Mouse (Mus musculus) CH12.LX (cell line): ENCODE data around the gene Rilpl1. TPM values are rescaled to one million over a fixed set of nuclear protein-coding genes. Genes with fewer than 3 reads are reported as not detected.

ENCODE experiments used
- DNase-seq: peaks from one replicate; pipeline ENCODE4 v3.0.0-alpha.2; 2013; ENCODE audit errors: extremely low read depth
- H3K27ac ChIP-seq: 2 replicates; pipeline ENCODE4 v1.5.1; 2012; ENCODE audit warnings: low read depth, mild to moderate bottlenecking, control low read depth, moderate library complexity; ENCODE audit not compliant: insufficient read depth
- H3K27me3 ChIP-seq: replicated peaks from 2 replicates; pipeline ENCODE3; 2012; ENCODE audit warnings: inconsistent platforms
- H3K36me3 ChIP-seq, 2 experiments: replicated peaks in 1 of 2; 2 replicates each; pipeline versions ENCODE3 to v1.6.1; 2012; ENCODE audit warnings: inconsistent platforms in 1 of 2, low read length in 1 of 2, mild to moderate bottlenecking in 1 of 2, mixed read lengths in 1 of 2, moderate library complexity in 1 of 2; ENCODE audit not compliant: control insufficient read depth in 1 of 2, insufficient read depth in 1 of 2
- H3K4me1 ChIP-seq, 2 experiments: 2 replicates each; pipeline ENCODE4 v1.6.1; 2012; ENCODE audit warnings: inconsistent platforms in 1 of 2, moderate library complexity in 1 of 2; ENCODE audit not compliant: insufficient read depth in 2 of 2, control insufficient read depth in 1 of 2
- H3K4me2 ChIP-seq: 2 replicates; pipeline ENCODE4 v1.6.1; 2012; ENCODE audit warnings: low read depth, mild to moderate bottlenecking, control low read depth; ENCODE audit not compliant: poor library complexity, insufficient read depth, severe bottlenecking
- H3K4me3 ChIP-seq, 3 experiments: fragments of 150-350 bp in 1 of 3; sonication (generic) in 1 of 3; replicated peaks in 1 of 3; 2 replicates each; pipeline versions ENCODE3 to v1.5.1; 2011 to 2012; ENCODE audit warnings: low read depth in 2 of 3, low read length in 2 of 3, mild to moderate bottlenecking in 2 of 3, moderate library complexity in 2 of 3, control low read depth in 1 of 3, improper control_type of control experiment in 1 of 3, inconsistent platforms in 1 of 3, mixed read lengths in 1 of 3; ENCODE audit not compliant: poor library complexity in 1 of 3
- H3K79me2 ChIP-seq: replicated peaks from 2 replicates; pipeline ENCODE4 v1.6.1; 2012; ENCODE audit warnings: mild to moderate bottlenecking, moderate library complexity; ENCODE audit not compliant: control insufficient read depth, poor library complexity, insufficient read depth, severe bottlenecking; ENCODE audit errors: extremely low read depth
- H3K9ac ChIP-seq: 2 replicates; pipeline ENCODE4 v1.6.1; 2012; ENCODE audit warnings: low read depth, mild to moderate bottlenecking, control low read depth, moderate library complexity; ENCODE audit not compliant: insufficient read depth
- H3K9me3 ChIP-seq: replicated peaks from 2 replicates; pipeline ENCODE3; 2012; ENCODE audit warnings: low read length, inconsistent platforms, mixed read lengths
- BHLHE40 ChIP-seq: IDR thresholded peaks from 2 replicates; pipeline ENCODE4 v1.6.1; 2011; ENCODE audit warnings: mild to moderate bottlenecking, low read depth, low read length, improper control_type of control experiment
- CHD2 ChIP-seq: IDR thresholded peaks from 2 replicates; pipeline ENCODE4 v1.6.1; 2011; ENCODE audit warnings: low read length, improper control_type of control experiment
- CTCF ChIP-seq, 2 experiments: IDR thresholded peaks in 1 of 2; conservative IDR thresholded peaks in 1 of 2; 2 replicates each; pipeline ENCODE4 v1.5.1; 2011 to 2012; ENCODE audit warnings: low read depth in 2 of 2, low read length in 2 of 2, improper control_type of control experiment in 1 of 2, inconsistent platforms in 1 of 2, mild to moderate bottlenecking in 1 of 2, moderate library complexity in 1 of 2
- EP300 ChIP-seq: IDR thresholded peaks from 2 replicates; pipeline ENCODE4 v1.6.1; 2011; ENCODE audit warnings: low read length, improper control_type of control experiment
- ETS1 ChIP-seq: conservative IDR thresholded peaks from 2 replicates; pipeline ENCODE4 v1.6.1; 2012; ENCODE audit warnings: low read depth, mild to moderate bottlenecking, inconsistent platforms, low read length, improper control_type of control experiment, moderate library complexity
- HCFC1 ChIP-seq: IDR thresholded peaks from 2 replicates; pipeline ENCODE4 v1.6.1; 2012; ENCODE audit warnings: low read depth, mild to moderate bottlenecking, inconsistent platforms, low read length, improper control_type of control experiment
- JUND ChIP-seq: conservative IDR thresholded peaks from 2 replicates; pipeline ENCODE4 v1.6.1; 2011; ENCODE audit warnings: low read depth, low read length, improper control_type of control experiment
- KAT2A ChIP-seq: IDR thresholded peaks from 2 replicates; pipeline ENCODE4 v1.6.1; 2012; ENCODE audit warnings: low read length, improper control_type of control experiment, inconsistent platforms; ENCODE audit not compliant: insufficient replicate concordance
- MAFK ChIP-seq: IDR thresholded peaks from 2 replicates; pipeline ENCODE4 v1.6.1; 2011; ENCODE audit warnings: low read length, improper control_type of control experiment; ENCODE audit not compliant: insufficient replicate concordance
- MAX ChIP-seq: IDR thresholded peaks from 2 replicates; pipeline ENCODE4 v1.6.1; 2011; ENCODE audit warnings: low read length, improper control_type of control experiment
- MAZ ChIP-seq: IDR thresholded peaks from 2 replicates; pipeline ENCODE4 v1.6.1; 2012; ENCODE audit warnings: low read depth, mild to moderate bottlenecking, inconsistent platforms, low read length, improper control_type of control experiment, moderate library complexity
- MEF2A ChIP-seq: IDR thresholded peaks from 2 replicates; pipeline ENCODE4 v1.6.1; 2014; ENCODE audit warnings: low read depth, mild to moderate bottlenecking, inconsistent platforms, low read length, improper control_type of control experiment, borderline replicate concordance
- MXI1 ChIP-seq: IDR thresholded peaks from 2 replicates; pipeline ENCODE4 v1.6.1; 2011; ENCODE audit warnings: mild to moderate bottlenecking, low read depth, low read length, improper control_type of control experiment
- NELFE ChIP-seq: IDR thresholded peaks from 2 replicates; pipeline ENCODE4 v1.6.1; 2011; ENCODE audit warnings: low read depth, low read length, improper control_type of control experiment
- POLR2A ChIP-seq: IDR thresholded peaks from 2 replicates; pipeline ENCODE4 v1.6.1; 2011; ENCODE audit warnings: low read depth, mild to moderate bottlenecking, improper control_type of control experiment, low read length
- RAD21 ChIP-seq: IDR thresholded peaks from 2 replicates; pipeline ENCODE4 v1.6.1; 2011; ENCODE audit warnings: low read depth, mild to moderate bottlenecking, low read length, improper control_type of control experiment, moderate library complexity
- SIN3A ChIP-seq: IDR thresholded peaks from 2 replicates; pipeline ENCODE4 v1.6.1; 2012; ENCODE audit warnings: low read length, improper control_type of control experiment, inconsistent platforms
- TBP ChIP-seq: conservative IDR thresholded peaks from 2 replicates; pipeline ENCODE4 v1.6.1; 2011; ENCODE audit warnings: low read depth, low read length, improper control_type of control experiment
- TCF12 ChIP-seq: IDR thresholded peaks from 2 replicates; pipeline ENCODE4 v1.6.1; 2014; ENCODE audit warnings: low read depth, mild to moderate bottlenecking, inconsistent platforms, low read length, improper control_type of control experiment
- USF2 ChIP-seq: conservative IDR thresholded peaks from 2 replicates; pipeline ENCODE4 v1.6.1; 2011; ENCODE audit warnings: low read depth, low read length, improper control_type of control experiment
- ZC3H11A ChIP-seq: IDR thresholded peaks from 2 replicates; pipeline ENCODE4 v1.6.1; 2012; ENCODE audit warnings: low read depth, mild to moderate bottlenecking, inconsistent platforms, low read length, improper control_type of control experiment
- ZKSCAN1 ChIP-seq: IDR thresholded peaks from 2 replicates; pipeline ENCODE4 v1.6.1; 2012; ENCODE audit warnings: low read depth, inconsistent platforms, low read length, improper control_type of control experiment, borderline replicate concordance
- dilution Hi-C: fragments of 300-500 bp; cut with MboI; formaldehyde crosslinking; loops from 2 replicates; pipeline ENCODE4 v1.14.3; 2020; ENCODE audit warnings: low sequenced_read_pairs; ENCODE audit not compliant: extremely low pct_unique_long_range_greater_than_20kb, extremely low pct_ligation_motif_present
- in situ Hi-C: fragments of 300-500 bp; cut with MboI; formaldehyde crosslinking; loops from 3 replicates; pipeline ENCODE4 v1.14.3; 2019; ENCODE audit warnings: low sequenced_read_pairs, low pct_ligation_motif_present, low pct_unique_long_range_greater_than_20kb, mixed read lengths
- polyA plus RNA-seq: library from polyadenylated mRNA; unstranded; fragments of >175 nt; gene quantifications from 2 replicates; pipeline ENCODE4 v1.2.1, GENCODE M21; 2012; ENCODE audit warnings: low read depth; ENCODE audit not compliant: insufficient read length
- total RNA-seq, 2 experiments: library from RNA; depleted of rRNA; stranded (reverse); fragments of 300-350 nt in 1 of 2; fragments of >200 nt in 1 of 2; gene quantifications; 2 replicates each; pipeline ENCODE4 v1.2.3; 2012 to 2014

The Rilpl1 gene
- total and polyA plus RNA-seq, 3 experiments, result 3.1 to 5.7 (median 5.4) TPM

GRCm38 (mm10) chr5:124510536-124511050 is 20.6 kb downstream of the Rilpl1 start:
- no peaks in the 10 kb centered on the region for H3K9me3 ChIP-seq
- in situ Hi-C loops, result no loop called here
- no peaks in the 10 kb centered on the region for H3K27me3 ChIP-seq
- H3K36me3 ChIP-seq, result peaks cover 5 to 25% of the 10 kb centered on the region in 2 experiments
- H3K27ac ChIP-seq, result no peak overlapping the region
- H3K79me2 ChIP-seq, result no peaks in the 10 kb centered on the region
- dilution Hi-C loops, result no loop called here
- TF ChIP-seq MEF2A (no peak), CTCF (conservative IDR thresholded peaks at IDR 0.05 in 1 of 2, IDR thresholded peaks at IDR 0.05 in 1 of 2; ENCODE audit: low read depth in 2 of 2, low read length in 2 of 2) (no peak), JUND (no peak), POLR2A (no peak), BHLHE40 (no peak), MXI1 (no peak), TBP (no peak), SIN3A (no peak), MAX (no peak), MAFK (no peak), CHD2 (no peak), ETS1 (no peak), EP300 (no peak), MAZ (no peak), HCFC1 (no peak), TCF12 (no peak), USF2 (no peak), ZKSCAN1 (no peak), KAT2A (no peak)
- peaks cover 10 to 23% of the 10 kb centered on the region in 2 experiments for H3K4me1 ChIP-seq
- no peak overlapping the region for H3K4me3 ChIP-seq
- no peak overlapping the region for H3K4me2 ChIP-seq
- H3K9ac ChIP-seq, result no peak overlapping the region
- DNase-seq, result no peak

DNA sequence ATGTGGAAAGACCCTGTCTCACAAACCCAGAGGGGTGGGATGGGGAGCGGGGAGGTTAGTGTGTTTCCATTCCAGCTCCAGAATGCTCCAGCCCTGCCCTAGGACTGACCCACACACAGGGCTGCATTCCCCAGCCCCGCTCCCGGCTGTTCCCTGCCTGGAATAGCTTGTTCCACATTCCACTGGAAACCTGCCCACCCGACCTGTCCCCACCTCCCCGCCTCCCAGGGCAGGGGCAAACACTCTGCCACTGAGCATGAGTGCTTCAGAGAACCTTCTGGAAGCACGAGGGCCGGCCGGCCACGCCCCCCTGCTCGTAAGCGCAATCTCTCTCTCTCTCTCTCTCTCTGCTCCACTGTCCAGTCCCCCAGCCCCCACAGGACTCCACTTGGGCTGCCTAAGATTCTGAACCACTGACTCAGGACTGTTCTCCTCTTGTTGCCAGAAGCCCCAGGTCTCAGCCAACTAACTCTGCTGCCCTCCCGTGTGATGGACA is 21.4 kb downstream of the Rilpl1 start:
- Histone ChIP-seq H3K4me3 (no peak overlapping the region), H3K4me1 (peaks cover 10 to 19% of the 10 kb centered on the region in 2 experiments), H3K9ac (no peak overlapping the region), H3K79me2 (no peaks in the 10 kb centered on the region), H3K4me2 (no peak overlapping the region), H3K36me3 (peaks cover 5 to 21% of the 10 kb centered on the region in 2 experiments), H3K27ac (no peak overlapping the region), H3K27me3 (no peaks in the 10 kb centered on the region), H3K9me3 (no peaks in the 10 kb centered on the region)
- DNase-seq, result no peak
- in situ Hi-C loops, result no loop called here
- dilution Hi-C loops, result no loop called here
- TF ChIP-seq ZC3H11A (no peak), NELFE (no peak), MAX (no peak), RAD21 (no peak), KAT2A (no peak), MAZ (no peak)
